Mouse (Mus musculus) gastrocnemius, postnatal 14 days (tissue): Measurements from ENCODE around the gene Tsr2. TPM values are rescaled to one million over a fixed set of nuclear protein-coding genes. Genes with fewer than 3 reads are reported as not detected.

Experiments used
- DNase-seq: peaks from one replicate; pipeline ENCODE4 v3.0.0; 2021; ENCODE audit warnings: mixed read lengths
- intact Hi-C: fragments of 180-260 bp; cut with DNase I; formaldehyde crosslinking; loops from one replicate; pipeline ENCODE4 v1.15.1; 2025; ENCODE audit warnings: low total_unique reads
- total RNA-seq, 2 experiments: library from RNA; stranded (reverse); gene quantifications; 2 replicates each; pipeline ENCODE4 v1.2.3; 2021

Gene Tsr2
- total RNA-seq, 2 experiments from 2014 or later: 8.7 to 9.7 TPM

DNA sequence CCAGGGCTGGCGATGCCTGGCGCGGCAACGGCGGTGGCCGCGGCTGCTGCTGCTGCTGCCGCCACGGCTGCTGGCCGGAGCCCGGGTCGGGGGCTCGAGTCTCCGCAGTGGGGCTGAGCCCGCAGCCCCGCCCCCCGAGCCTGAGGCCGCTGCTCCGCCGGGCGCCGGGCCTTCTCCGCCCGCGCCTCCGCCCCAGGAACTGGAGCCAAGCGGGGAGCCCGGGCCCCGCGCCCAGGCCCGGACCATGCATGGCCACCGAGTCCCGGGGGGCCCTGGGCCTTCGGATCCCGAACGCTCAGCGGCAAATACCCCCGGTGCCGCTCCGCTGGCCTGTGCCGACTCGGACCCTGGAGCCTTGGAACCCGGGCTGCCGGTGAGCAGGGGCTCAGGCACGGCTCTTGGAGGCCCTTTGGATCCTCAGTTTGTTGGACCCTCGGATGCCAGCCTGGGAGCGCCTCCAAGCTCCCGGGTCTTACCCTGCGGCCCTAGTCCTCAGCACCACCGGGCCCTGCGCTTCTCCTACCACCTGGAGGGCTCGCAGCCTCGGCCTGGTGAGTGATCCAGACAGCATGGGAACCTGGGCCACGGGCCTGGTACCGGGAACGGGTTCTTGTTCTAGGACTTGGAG, 48.8 kb downstream of the Tsr2 start:
- intact Hi-C loops: no loop called here
- DNase-seq: peak; percentile 43

DNA sequence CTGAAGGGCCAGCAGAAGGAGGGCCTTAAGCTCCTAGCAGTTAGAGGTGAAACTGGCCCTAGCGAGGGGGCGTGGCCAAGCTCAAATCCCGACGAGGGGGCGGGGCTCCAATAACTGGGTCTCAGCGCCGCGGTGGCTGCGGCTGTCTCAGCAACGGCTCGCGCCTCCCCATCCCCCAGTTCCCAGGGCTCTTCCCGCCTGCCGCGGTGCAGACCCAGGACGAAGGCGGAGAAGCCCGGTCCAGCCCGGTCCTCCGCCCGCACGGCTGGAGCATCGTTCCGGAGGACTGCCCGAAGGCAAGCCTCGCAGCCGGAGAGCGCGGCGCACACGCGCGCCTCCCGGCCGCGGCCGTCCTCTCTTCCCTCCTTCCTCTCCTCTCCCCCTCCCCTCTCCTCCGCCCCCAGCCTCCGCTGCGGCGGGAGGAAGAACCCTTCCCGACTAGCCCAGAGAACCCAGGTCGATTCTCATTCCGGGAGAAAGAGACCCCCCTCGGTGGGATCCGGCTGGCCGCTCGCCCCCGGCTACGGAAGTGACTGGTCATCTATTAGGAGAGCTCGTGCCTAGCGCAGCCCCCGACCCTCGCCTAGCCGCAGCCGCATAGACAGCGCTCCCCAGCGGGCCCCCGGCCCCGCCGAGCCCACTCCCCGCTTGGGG, 49.4 kb downstream of the Tsr2 start:
- DNase-seq: peak; percentile 83
- intact Hi-C loops: no loop called here

DNA sequence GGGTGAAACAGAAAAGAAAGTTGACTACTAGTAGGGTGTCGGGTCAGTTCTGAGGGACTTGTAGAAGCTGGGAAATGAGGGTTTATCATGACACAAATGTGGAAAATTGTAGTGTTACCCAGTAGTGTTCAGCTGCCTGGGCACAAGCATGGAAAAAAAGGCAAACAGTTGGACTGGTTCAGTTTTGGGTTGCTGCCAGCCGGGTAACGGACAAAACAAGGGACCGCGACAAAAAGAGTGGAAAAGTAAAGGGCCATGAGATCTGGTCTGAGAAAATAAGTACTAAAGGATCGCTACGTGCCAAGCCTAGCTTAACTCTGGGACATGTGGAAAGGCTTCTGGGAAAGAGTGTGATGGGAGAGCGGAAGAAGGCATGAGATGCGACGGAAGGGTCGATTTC, 50.0 kb downstream of the Tsr2 start:
- no peak for DNase-seq
- intact Hi-C loops: no loop called here

DNA sequence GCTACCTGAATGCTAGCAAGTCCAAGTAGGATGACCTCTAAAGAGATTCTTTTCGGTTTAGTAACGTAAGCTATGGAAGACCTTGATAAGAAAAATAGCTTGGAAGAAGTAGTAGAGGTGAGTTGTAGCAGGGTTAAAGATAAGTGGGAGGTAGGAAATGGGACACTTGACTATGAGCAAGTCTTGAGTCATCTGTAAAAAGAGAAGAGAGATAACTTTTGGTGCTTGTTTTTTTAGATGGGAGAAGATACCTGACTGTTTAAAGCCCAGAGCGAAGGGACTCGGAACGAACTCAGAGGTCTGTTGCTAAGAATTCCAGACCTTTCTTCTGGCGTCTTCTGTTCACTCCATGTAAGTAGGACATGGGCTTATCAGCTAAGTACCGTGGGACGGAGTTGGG, 50.5 kb downstream of the Tsr2 start, which contains the start of gene Fgd1:
TSS of gene Fgd1 (plus strand) at position 301 of the 400 bp plus-strand sequence.
- intact Hi-C loops: no loop called here
- DNase-seq: no peak

DNA sequence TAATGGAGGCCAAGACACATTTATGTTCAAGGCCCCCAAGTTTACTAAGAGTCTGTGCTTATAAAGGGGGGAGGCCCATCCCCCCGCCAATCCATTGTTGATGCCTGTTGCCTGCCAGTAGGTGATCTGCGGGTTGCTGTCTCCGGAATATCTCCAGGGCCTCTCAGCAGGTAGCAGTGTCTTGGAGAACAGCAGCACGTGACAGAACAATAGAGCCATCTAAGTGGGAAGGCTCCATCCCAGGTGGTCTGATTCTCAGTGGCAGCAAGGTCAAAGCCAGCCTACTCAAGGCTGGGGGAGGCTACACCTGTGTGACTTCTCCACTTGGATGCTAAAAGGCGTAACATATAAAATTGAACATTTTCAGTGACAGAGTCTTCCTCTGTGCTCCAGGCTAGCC, 55.1 kb downstream of the Tsr2 start:
- intact Hi-C loops: no loop called here
- DNase-seq: no peak

Other genes with a start within 250 kb of the Tsr2 start
- gene Gnl3l, start 79.2 kb downstream of the Tsr2 start, total RNA-seq: 10 to 100 TPM; 32.9 to 35.0 TPM
- gene Fgd1, start 50.4 kb downstream of the Tsr2 start, total RNA-seq: 1 to 10 TPM; 4.7 to 5.6 TPM
- under 1 TPM; 0.55 to 0.98 TPM for gene Wnk3, start 101.5 kb upstream of the Tsr2 start, total RNA-seq
- 10 to 100 TPM; 15.0 to 17.4 TPM for gene Fam120c, start 247.6 kb upstream of the Tsr2 start, total RNA-seq